Mouse (Mus musculus) mouse embryonic stem cell (cell line): ENCODE data around the gene Memo1.
"Not testable (repeated sequence)": the region's sequence is repeated elsewhere in the genome, so short reads cannot be mapped to it uniquely, and the experiment has no call there.

ENCODE experiments used
- in situ Hi-C, 2 experiments: fragments of 300-500 bp; cut with MboI; formaldehyde crosslinking; loops; 1 replicate in 1 of 2; 3 replicates in 1 of 2; pipeline ENCODE4 v1.14.3; 2019 to 2020; ENCODE audit warnings: low sequenced_read_pairs in 2 of 2, low pct_unique_long_range_greater_than_20kb in 1 of 2, mixed read lengths in 1 of 2; ENCODE audit not compliant: unreplicated experiment in 1 of 2

The Memo1 gene

GRCm38 (mm10) chr17:74267415-74268180, 27.7 kb downstream of the Memo1 start:
- in situ Hi-C loops, result no loop called here

DNA sequence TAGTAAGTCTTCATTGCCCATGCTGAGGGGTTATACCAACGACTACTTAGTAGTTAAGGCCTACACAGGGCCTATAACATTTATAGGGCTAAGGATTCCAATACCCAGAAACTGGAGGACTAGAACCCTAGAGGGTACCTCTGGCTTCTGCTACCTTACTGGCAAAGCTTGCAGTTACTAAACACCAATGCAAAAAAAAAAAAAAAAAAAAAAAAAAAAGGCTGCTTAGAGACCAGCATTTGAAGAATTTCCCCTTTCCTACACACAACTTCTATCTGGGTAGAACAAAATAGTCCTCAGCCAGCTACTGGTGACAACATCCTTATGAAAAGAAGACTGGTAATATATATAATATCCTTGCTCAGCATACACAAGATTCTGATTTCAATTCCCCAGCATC, 29.7 kb downstream of the Memo1 start:
- in situ Hi-C loops, result no loop called here

- in situ Hi-C loops, result no loop called here
These were observed 30.2 kb downstream of the Memo1 start for GRCm38 (mm10) chr17:74265156-74265505.

GRCm38 (mm10) chr17:74264333-74265155, 30.8 kb downstream of the Memo1 start:
- in situ Hi-C loops, result no loop called here

DNA sequence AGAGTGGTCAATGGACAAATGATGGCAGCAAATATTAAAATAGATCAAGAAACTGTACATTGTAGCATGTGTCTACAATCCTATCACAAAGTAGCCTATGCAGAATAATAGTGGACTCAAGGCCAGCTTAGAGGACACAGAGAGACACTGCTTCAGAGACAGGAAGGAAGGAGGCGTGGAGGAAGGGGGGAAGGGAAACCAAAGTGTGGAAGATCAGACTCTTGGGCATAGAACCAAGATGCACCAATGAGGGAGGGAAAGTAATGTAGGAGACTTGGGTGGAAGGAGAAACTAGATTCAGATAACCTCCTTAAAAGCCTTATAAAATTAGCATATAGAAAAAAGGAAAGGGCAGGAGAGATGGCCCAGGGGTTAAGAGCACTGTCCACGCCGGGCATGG, 32.9 kb downstream of the Memo1 start:
- in situ Hi-C loops, result no loop called here

GRCm38 (mm10) chr17:74245284-74245683, 50.0 kb downstream of the Memo1 start:
- in situ Hi-C loops, result no loop called here

- in situ Hi-C loops, result no loop called here
These were observed 52.5 kb downstream of the Memo1 start for GRCm38 (mm10) chr17:74242788-74243187.

DNA sequence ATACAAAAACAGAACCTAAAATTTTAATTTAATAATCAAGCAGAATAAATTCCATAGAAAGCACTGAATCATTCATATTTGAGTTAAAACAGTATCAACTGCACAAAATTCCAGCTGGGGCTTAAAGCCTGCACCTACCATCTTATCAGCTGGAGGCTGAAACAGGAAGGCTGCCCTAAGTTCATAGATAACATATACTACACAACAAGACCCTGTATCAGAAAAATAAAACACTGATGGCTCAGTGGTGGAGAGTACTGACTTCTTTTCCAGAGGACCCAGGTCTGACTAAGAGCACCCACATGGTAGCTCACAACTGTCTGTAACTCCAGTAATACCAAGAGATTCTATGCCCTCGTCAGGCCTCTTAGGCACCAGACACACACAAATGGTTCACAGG, 55.0 kb downstream of the Memo1 start:
- in situ Hi-C loops, result no loop called here

DNA sequence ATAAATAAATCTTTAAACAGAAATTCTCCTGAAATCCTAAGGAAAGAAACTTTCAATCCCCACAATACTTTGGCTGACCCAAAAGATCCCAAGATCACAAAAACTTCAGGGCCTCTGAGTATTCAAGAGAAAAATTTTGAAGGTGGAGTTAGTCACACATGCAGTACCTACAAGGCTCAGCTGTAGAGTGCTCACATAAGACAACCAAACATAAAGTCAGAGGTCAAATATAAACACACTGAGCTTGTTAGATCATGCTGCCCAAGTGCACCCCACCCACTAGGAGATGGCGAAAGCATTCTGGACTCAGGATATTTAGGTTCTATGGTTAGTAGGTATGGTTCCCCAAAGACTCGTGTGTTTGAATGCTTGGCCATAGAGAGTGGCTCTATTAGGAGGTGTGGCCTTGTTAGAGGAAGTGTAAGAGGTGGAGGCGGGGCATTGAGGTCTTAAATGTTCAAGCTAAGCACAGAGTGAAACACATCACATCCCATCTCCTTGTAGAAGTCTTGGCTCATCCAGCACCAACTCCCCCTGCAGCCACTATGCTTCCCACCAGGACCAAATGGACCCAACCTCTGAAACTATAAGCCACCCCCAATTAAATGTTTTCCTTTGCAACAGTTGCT, 67.1 kb downstream of the Memo1 start:
- in situ Hi-C loops, result no loop called here

GRCm38 (mm10) chr17:74217304-74217703, 78.0 kb downstream of the Memo1 start:
- in situ Hi-C loops, result no loop called here

GRCm38 (mm10) chr17:74212831-74213524, 82.3 kb downstream of the Memo1 start:
- in situ Hi-C loops, result not testable (repeated sequence)

DNA sequence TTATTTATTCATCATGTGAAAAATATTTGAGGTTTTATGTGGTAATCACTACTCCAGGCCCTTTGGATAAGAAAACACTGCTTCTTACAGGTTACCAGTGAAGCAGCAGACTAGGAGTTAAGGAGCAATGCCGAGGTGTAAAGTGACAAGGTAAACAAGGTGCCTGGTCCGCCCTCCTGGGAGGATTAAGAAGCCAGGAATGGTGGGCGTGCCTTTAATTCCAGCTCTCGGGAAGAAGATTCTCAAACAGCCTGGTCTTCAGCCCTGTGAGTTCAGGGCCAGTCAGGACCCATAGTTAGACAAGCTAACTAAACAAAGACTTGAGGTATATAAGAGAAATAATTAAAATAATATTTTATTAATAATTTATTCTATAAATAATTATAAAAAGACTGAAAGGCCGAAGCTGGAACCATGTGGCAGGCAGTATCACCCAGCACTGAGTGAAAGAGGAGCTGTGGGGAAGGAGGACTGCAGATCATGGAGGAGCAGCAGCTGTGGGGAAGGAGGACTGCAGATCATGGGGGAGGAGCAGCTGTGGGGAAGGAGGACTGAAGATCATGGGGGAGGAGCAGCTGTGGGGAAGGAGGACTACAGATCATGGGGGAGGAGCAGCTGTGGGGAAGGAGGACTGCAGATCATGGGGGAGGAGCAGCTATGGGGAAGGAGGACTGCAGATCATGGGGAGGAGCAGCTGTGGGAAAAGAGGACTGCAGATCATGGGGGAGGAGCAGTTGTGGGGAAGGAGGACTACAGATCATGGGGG, 86.0 kb downstream of the Memo1 start:
- in situ Hi-C loops, result no loop called here

GRCm38 (mm10) chr17:74195943-74196342, 99.4 kb downstream of the Memo1 start:
- in situ Hi-C loops, result no loop called here

DNA sequence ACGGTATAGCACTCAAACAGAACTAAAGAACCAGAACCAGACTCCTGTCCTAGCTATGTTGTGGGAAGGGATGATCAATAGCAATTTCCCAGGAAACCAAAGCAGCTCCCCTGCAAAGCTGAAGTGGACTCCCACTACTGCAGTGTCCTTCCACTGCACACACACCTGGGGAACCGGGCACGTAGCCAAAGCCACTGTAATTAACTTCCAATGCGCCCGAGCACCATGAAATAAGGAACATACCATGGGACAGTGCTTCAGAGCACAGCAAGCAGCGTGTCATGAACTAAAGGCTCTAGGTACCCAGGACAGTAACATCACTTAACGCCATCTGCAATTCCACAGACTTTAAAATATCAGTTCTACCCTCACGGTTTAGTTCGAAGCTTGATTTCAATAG, 100.6 kb downstream of the Memo1 start:
- in situ Hi-C loops, result no loop called here

- in situ Hi-C loops, result no loop called here
These were observed 101.9 kb downstream of the Memo1 start for GRCm38 (mm10) chr17:74193463-74193862.

DNA sequence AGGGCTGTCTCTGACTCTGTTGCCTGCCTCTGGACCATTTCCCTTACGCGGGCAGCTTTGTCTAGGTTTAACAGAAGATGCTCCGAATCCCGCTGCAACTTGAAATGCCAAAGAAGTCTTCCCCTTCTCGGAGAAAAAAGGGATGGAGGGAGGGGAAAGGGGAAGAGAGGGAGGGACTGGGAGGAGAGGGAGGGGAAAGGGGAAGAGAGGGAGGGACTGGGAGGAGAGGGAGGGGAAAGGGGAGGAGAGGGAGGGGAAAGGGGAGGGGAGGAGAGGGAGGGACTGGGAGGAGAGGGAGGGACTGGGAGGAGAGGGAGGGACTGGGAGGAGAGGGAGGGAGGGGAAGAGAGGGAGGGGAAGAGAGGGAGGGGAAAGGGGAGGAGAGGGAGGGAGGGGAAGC, 103.9 kb downstream of the Memo1 start:
- in situ Hi-C loops, result no loop called here

DNA sequence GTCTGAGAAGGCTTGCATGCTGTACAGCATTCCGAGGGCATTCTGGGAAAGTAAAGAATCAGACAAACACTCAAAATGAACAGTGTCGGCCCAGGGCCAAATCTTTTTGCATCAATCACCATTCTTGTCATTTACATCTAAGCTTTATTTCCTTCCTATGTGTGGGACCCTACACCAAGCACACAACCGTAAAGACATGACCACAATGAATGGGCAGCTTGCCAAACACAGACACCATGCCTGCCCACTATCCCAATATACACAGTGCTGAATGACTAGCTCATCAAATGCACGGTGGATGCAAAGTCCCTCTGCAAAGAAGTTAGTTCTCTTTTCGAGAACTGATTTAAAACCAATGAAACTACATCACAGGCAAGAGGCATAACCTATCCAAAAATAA, 109.1 kb downstream of the Memo1 start:
- in situ Hi-C loops, result no loop called here

- in situ Hi-C loops, result no loop called here
These were observed 110.6 kb downstream of the Memo1 start for GRCm38 (mm10) chr17:74184739-74185138.
